Mouse (Mus musculus): ENCODE measurements around the gene Pnpla7. TPM values are rescaled to one million over a fixed set of nuclear protein-coding genes. Genes with fewer than 3 reads are reported as not detected.
A peak's percentile ranks its signal among the peaks of the same experiment; 100 is the strongest.

Gene Pnpla7
- total and polyA plus RNA-seq, 2 experiments from 2014 or later: 3.1 to 5.0 TPM

DNA sequence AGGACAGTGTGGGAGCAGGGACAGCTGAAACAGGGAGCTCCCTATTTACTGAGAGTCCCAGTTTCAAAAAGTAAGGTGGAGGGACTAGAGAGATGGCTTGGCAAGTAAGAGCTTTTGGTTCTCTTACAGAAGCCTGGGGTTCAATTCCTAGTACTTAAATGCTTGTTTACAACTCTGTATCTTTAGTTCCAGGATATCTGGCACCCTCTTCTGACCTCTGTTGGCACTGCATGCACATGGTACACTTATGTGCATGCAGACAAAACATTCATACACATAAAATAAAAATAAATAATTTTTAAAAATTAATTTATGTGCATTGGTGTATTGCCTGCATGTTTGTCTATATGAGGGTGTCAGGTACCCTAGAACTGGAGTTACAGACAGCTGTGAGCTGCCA lies 32.4 kb downstream of the Pnpla7 start:
- no peak overlapping the region for H3K9ac ChIP-seq
- H3K27me3 ChIP-seq (ENCODE audit: insufficient read depth, low read length): no peaks in the 10 kb centered on the region
- no peaks in the 10 kb centered on the region for H3K9me3 ChIP-seq (ENCODE audit: low read length)
- no peak overlapping the region for H3K4me2 ChIP-seq (ENCODE audit: low read depth)
- no peaks in the 10 kb centered on the region for H3K36me3 ChIP-seq (ENCODE audit: insufficient read depth)
- H3K4me1 ChIP-seq (ENCODE audit: insufficient read depth): no peaks in the 10 kb centered on the region
- TF ChIP-seq CTCF (IDR thresholded peaks at IDR 0.05; ENCODE audit: low read depth): no peak
- H3K27ac ChIP-seq (ENCODE audit: low read depth, low read length): no peak overlapping the region
- ATAC-seq: no peak
- no peak for DNase-seq
- H3K4me3 ChIP-seq (ENCODE audit: low read depth, low read length): no peak overlapping the region

- H3K4me1 ChIP-seq (ENCODE audit: insufficient read depth): no peaks in the 10 kb centered on the region
- WGBS: 93% methylated on average over 1 of the region's 1 CpGs
- H3K36me3 ChIP-seq (ENCODE audit: insufficient read depth): no peaks in the 10 kb centered on the region
- H3K27me3 ChIP-seq (ENCODE audit: insufficient read depth, low read length): no peaks in the 10 kb centered on the region
- DNase-seq: no peak
- no peak overlapping the region for H3K27ac ChIP-seq (ENCODE audit: low read depth, low read length)
- no peaks in the 10 kb centered on the region for H3K9me3 ChIP-seq (ENCODE audit: low read length)
- TF ChIP-seq CTCF (IDR thresholded peaks at IDR 0.05; ENCODE audit: low read depth): 0 out of 2 replicates have a peak, but pooled peaks have one; percentile 10
- H3K9ac ChIP-seq: no peak overlapping the region
- no peak for ATAC-seq
- H3K4me3 ChIP-seq (ENCODE audit: low read depth, low read length): no peak overlapping the region
- no peak overlapping the region for H3K4me2 ChIP-seq (ENCODE audit: low read depth)
Observed at GRCm38 (mm10) chr2:25022678-25023077, 46.8 kb downstream of the Pnpla7 start.

- H3K9me3 ChIP-seq (ENCODE audit: low read length): no peaks in the 10 kb centered on the region
- H3K27me3 ChIP-seq (ENCODE audit: insufficient read depth, low read length): no peaks in the 10 kb centered on the region
- 100% methylated on average over 1 of the region's 1 CpGs for WGBS
- H3K4me1 ChIP-seq (ENCODE audit: insufficient read depth): no peaks in the 10 kb centered on the region
- ATAC-seq: no peak
- no peak for TF ChIP-seq CTCF (IDR thresholded peaks at IDR 0.05; ENCODE audit: low read depth)
- H3K4me3 ChIP-seq (ENCODE audit: low read depth, low read length): no peak overlapping the region
- no peak overlapping the region for H3K27ac ChIP-seq (ENCODE audit: low read depth, low read length)
- no peak overlapping the region for H3K4me2 ChIP-seq (ENCODE audit: low read depth)
- no peak overlapping the region for H3K9ac ChIP-seq
- no peak for DNase-seq
- no peaks in the 10 kb centered on the region for H3K36me3 ChIP-seq (ENCODE audit: insufficient read depth)
Observed at GRCm38 (mm10) chr2:25025109-25025508, 49.3 kb downstream of the Pnpla7 start.

DNA sequence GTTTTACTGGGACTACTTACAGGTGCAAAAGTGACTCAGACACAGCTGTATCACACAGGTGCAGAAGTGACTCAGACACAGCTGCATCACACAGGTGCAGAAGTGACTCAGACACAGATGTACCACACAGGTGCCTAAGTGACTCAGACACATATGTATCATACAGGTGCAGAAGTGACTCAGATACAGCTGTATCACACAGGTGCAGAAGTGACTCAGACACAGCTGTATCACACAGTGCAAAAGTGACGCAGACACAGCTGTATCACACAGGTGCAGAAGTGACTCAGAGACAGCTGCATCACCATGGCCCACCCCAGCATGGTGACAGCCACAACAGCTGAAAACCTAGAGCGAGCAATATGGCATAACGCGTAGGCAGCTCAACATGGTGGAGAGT lies 59.2 kb downstream of the Pnpla7 start:
- no peak overlapping the region for H3K4me3 ChIP-seq (ENCODE audit: low read depth, low read length)
- H3K27me3 ChIP-seq (ENCODE audit: insufficient read depth, low read length): no peaks in the 10 kb centered on the region
- no peak for ATAC-seq
- no peak overlapping the region for H3K27ac ChIP-seq (ENCODE audit: low read depth, low read length)
- no peak for DNase-seq
- H3K9me3 ChIP-seq (ENCODE audit: low read length): no peaks in the 10 kb centered on the region
- no peak overlapping the region for H3K4me2 ChIP-seq (ENCODE audit: low read depth)
- no peak for TF ChIP-seq CTCF (IDR thresholded peaks at IDR 0.05; ENCODE audit: low read depth)
- 93% methylated on average over 4 of the region's 4 CpGs for WGBS
- no peaks in the 10 kb centered on the region for H3K4me1 ChIP-seq (ENCODE audit: insufficient read depth)
- H3K9ac ChIP-seq: no peak overlapping the region
- H3K36me3 ChIP-seq (ENCODE audit: insufficient read depth): no peaks in the 10 kb centered on the region

DNA sequence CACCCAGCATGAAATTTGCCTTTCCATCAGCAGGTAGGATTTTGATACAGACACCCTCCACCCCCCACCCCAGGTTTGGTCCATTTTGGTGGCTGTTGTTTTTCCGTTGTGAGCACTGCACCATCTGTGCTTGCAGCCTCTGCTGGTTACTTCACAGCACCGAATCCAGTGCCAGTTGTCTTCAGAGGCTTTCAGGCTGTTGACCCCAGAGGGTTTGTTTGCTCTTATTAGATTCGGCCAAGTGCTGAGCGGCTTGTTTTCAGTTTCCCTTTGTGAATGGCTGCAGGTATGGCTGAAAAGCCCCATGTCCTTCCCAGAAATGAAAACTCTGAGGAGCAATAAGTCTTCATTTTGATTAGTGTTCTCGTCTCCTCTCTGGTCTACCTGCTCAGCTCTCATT lies 64.3 kb downstream of the Pnpla7 start:
- H3K9me3 ChIP-seq (ENCODE audit: low read length): no peaks in the 10 kb centered on the region
- H3K36me3 ChIP-seq (ENCODE audit: insufficient read depth): no peaks in the 10 kb centered on the region
- ATAC-seq (no peak), DNase-seq (no peak)
- no peak overlapping the region for H3K4me3 ChIP-seq (ENCODE audit: low read depth, low read length)
- WGBS: 90% methylated on average over 5 of the region's 5 CpGs
- no peak overlapping the region for H3K27ac ChIP-seq (ENCODE audit: low read depth, low read length)
- H3K27me3 ChIP-seq (ENCODE audit: insufficient read depth, low read length): no peaks in the 10 kb centered on the region
- no peak for TF ChIP-seq CTCF (IDR thresholded peaks at IDR 0.05; ENCODE audit: low read depth)
- H3K4me2 ChIP-seq (ENCODE audit: low read depth): no peak overlapping the region
- H3K9ac ChIP-seq: no peak overlapping the region
- H3K4me1 ChIP-seq (ENCODE audit: insufficient read depth): no peaks in the 10 kb centered on the region

- no peaks in the 10 kb centered on the region for H3K27me3 ChIP-seq (ENCODE audit: insufficient read depth, low read length)
Observed at GRCm38 (mm10) chr2:25050921-25051320, 75.1 kb downstream of the Pnpla7 start.

GRCm38 (mm10) chr2:25051450-25051849 lies 75.6 kb downstream of the Pnpla7 start:
- DNase-seq: no peak
- Histone ChIP-seq H3K4me3 (ENCODE audit: low read depth, low read length) (no peak overlapping the region), H3K27ac (ENCODE audit: low read depth, low read length) (no peak overlapping the region), H3K9me3 (ENCODE audit: low read length) (no peaks in the 10 kb centered on the region), H3K36me3 (ENCODE audit: insufficient read depth) (no peaks in the 10 kb centered on the region), H3K27me3 (ENCODE audit: insufficient read depth, low read length) (no peaks in the 10 kb centered on the region), H3K4me1 (ENCODE audit: insufficient read depth) (peaks cover 13% of the 10 kb centered on the region; the same call in 1 of the 2 replicates), H3K9ac (no peak overlapping the region), H3K4me2 (ENCODE audit: low read depth) (no peak overlapping the region)
- 87% methylated on average over 8 of the region's 8 CpGs for WGBS
- ATAC-seq: no peak
- no peak for TF ChIP-seq CTCF (IDR thresholded peaks at IDR 0.05; ENCODE audit: low read depth)

More at GRCm38 (mm10) chr2:25050921-25051320, 75.1 kb downstream of the Pnpla7 start:
- Histone ChIP-seq H3K36me3 (ENCODE audit: insufficient read depth) (no peaks in the 10 kb centered on the region), H3K4me3 (ENCODE audit: low read depth, low read length) (no peak overlapping the region), H3K9ac (no peak overlapping the region), H3K9me3 (ENCODE audit: low read length) (no peaks in the 10 kb centered on the region), H3K4me1 (ENCODE audit: insufficient read depth) (peaks cover 11% of the 10 kb centered on the region; the same call in 1 of the 2 replicates), H3K4me2 (ENCODE audit: low read depth) (no peak overlapping the region), H3K27ac (ENCODE audit: low read depth, low read length) (no peak overlapping the region)
- no peak for ATAC-seq
- 75% methylated on average over 7 of the region's 7 CpGs for WGBS
- peak; percentile 35 for DNase-seq
- no peak for TF ChIP-seq CTCF (IDR thresholded peaks at IDR 0.05; ENCODE audit: low read depth)

DNA sequence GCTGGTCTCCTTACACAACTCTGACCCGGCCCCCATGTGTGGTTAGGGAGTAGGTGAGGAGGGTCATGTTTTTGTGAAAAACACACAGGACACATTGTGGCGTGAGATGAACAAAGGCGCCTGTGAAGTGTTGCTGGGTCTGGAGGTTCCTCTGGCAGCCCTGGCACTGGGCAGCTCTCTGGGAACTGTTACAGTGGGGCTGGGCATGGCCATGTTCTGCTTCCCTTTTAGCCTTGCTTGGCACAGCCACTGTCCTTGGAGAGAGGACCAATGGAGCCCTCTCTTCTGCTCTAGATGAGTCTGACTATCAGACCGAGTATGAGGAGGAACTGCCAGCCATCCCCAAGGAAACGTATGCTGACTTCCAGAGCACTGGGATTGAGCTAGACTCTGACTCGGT lies 77.3 kb downstream of the Pnpla7 start:
- ATAC-seq: no peak

More for the DNA sequence above, 77.3 kb downstream of the Pnpla7 start:
- Histone ChIP-seq H3K27me3 (ENCODE audit: insufficient read depth, low read length) (no peaks in the 10 kb centered on the region), H3K9me3 (ENCODE audit: low read length) (no peaks in the 10 kb centered on the region), H3K9ac (no peak overlapping the region), H3K27ac (ENCODE audit: low read depth, low read length) (no peak overlapping the region), H3K4me1 (ENCODE audit: insufficient read depth) (peaks cover 13% of the 10 kb centered on the region; the same call in 1 of the 2 replicates), H3K4me2 (ENCODE audit: low read depth) (no peak overlapping the region), H3K4me3 (ENCODE audit: low read depth, low read length) (no peak overlapping the region), H3K36me3 (ENCODE audit: insufficient read depth) (peaks cover 9% of the 10 kb centered on the region)
- TF ChIP-seq CTCF (IDR thresholded peaks at IDR 0.05; ENCODE audit: low read depth): no peak
- DNase-seq: no peak
- WGBS: 93% methylated on average over 6 of the region's 6 CpGs
